Mouse (Mus musculus): ENCODE results near the gene Enpp4. TPM values are rescaled to one million over a fixed set of nuclear protein-coding genes. Genes with fewer than 3 reads are reported as not detected.

Gene Enpp4
- polyA plus RNA-seq, 1 experiment from 2014 or later, result 3.7 TPM

DNA sequence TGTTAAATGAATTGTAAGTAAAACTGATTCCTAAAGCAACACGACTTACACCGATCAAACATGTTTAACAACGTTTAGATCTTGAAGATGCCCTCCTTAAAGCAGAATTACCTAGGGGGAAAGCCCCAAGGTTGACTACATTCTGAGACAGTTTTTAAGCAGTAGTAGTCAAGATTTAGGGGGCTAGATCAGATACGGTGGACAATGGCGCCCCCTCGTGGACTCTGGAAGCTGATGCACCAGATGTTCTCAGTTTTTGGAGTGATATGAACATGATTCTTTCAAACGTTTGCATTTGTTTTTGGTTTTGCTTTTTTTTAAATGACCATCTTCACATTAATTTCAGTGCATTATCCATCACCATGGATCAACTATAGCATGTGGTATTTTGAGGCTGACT is 24.8 kb upstream of the Enpp4 start:
- ATAC-seq (ENCODE audit: low FRiP score, low read depth), result no peak
- Histone ChIP-seq H3K36me3 (no peaks in the 10 kb centered on the region), H3K4me3 (no peak overlapping the region), H3K9ac (replicated peaks) (no peak overlapping the region), H3K4me2 (replicated peaks) (no peak overlapping the region), H3K9me3 (no peaks in the 10 kb centered on the region), H3K27ac (replicated peaks) (no peak overlapping the region), H3K4me1 (no peaks in the 10 kb centered on the region), H3K27me3 (no peaks in the 10 kb centered on the region)
- WGBS, result 18% methylated on average over 7 of the region's 7 CpGs

DNA sequence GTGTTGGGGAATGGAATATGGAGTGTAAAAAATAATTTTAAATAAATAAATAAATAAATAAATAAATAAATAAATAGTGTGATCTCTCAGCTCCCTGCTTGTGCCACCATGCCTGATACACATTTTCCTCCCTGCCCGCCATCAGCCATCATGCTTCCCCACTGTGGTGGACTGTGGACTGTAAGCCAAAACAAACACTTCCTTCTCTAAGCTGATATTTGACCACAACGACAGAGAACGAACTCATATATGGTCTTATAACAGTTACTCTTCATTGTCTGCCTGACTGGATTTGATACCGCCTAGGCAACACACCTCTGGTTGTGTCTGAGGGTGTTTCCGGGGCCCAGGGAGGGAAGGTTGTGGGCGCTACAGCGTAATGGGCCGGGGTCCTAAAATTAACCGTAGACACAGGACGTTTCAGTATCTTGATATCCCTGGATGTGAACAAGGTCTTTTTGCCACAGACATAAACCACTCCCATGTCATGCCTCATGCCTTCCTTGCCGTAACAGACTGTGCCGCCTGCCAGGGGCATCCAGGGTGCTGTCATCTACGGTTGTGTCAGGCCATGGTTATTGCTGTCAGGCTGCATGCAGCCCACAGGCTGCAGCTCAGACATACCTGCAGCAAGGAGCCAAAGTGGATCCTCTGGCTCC is 23.6 kb upstream of the Enpp4 start:
- Histone ChIP-seq H3K4me2 (replicated peaks) (no peak overlapping the region), H3K9me3 (no peaks in the 10 kb centered on the region), H3K9ac (replicated peaks) (no peak overlapping the region), H3K4me1 (no peaks in the 10 kb centered on the region), H3K27ac (replicated peaks) (no peak overlapping the region), H3K36me3 (no peaks in the 10 kb centered on the region), H3K4me3 (no peak overlapping the region), H3K27me3 (no peaks in the 10 kb centered on the region)
- no peak for ATAC-seq (ENCODE audit: low FRiP score, low read depth)
- WGBS, result 85% methylated on average over 13 of the region's 13 CpGs

DNA sequence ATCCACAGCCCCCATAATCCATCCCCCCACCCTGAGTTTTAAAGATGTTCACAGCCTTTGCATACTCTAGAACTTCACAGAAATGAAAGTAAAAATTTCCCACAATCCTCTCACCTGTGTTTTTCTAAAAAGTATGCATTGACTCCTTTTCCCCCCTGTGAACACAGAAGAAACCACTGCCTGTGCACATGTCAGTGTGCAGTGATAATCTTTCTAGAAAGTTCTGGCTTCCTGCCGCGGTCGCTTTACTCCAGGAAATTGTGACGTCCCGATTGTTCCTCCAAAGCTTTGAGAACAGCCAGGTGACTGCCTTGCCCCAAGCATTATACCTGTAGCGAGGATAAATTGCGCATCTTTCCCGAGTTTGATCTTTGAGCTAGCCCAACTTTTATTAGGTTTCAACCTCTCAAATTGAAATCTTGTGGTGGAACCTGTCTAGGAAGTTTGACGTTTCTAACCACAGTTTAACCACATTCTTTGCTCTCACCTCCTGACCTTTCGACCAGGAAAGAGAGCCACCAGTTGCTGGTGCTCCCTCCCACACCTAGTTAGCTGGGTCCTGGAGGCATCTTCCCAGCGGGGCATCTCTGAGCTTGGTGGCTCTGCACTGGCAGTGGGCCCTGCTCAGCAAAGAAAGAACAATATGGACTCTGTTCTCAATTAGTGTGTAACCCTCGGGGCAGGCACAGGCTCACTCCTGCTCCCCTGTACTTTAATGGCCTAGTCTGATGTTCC is 15.9 kb upstream of the Enpp4 start:
- Histone ChIP-seq H3K4me2 (replicated peaks) (no peak overlapping the region), H3K36me3 (no peaks in the 10 kb centered on the region), H3K9ac (replicated peaks) (no peak overlapping the region), H3K27me3 (no peaks in the 10 kb centered on the region), H3K4me3 (no peak overlapping the region), H3K4me1 (no peaks in the 10 kb centered on the region), H3K9me3 (no peaks in the 10 kb centered on the region), H3K27ac (replicated peaks) (no peak overlapping the region)
- no peak for ATAC-seq (ENCODE audit: low FRiP score, low read depth)
- 82% methylated on average over 12 of the region's 12 CpGs for WGBS

DNA sequence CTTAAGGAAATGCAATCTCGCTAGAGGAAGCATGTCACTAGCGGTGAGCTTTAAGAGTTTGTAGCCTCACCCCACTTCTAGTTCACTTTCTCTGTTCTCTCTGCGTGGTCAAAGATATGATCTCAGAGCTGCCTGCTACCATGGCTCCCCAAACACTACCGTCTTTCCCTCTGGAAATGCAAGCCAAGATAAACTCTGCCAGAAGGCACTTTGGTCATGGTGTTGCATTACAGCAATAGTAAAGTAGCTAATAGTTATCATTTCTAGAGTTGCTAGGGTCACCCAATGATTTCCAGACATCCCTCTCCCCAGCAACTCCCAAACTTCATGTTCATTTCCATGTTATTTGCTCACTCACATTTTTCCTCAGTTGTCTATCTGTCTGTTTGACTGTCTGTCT is 12.6 kb upstream of the Enpp4 start:
- H3K4me1 ChIP-seq, result no peaks in the 10 kb centered on the region
- H3K27me3 ChIP-seq, result no peaks in the 10 kb centered on the region
- no peak overlapping the region for H3K4me2 ChIP-seq (replicated peaks)
- H3K36me3 ChIP-seq, result no peaks in the 10 kb centered on the region
- 80% methylated on average over 4 of the region's 4 CpGs for WGBS
- ATAC-seq (ENCODE audit: low FRiP score, low read depth), result no peak
- H3K9me3 ChIP-seq, result no peaks in the 10 kb centered on the region
- no peak overlapping the region for H3K4me3 ChIP-seq
- no peak overlapping the region for H3K9ac ChIP-seq (replicated peaks)
- no peak overlapping the region for H3K27ac ChIP-seq (replicated peaks)

DNA sequence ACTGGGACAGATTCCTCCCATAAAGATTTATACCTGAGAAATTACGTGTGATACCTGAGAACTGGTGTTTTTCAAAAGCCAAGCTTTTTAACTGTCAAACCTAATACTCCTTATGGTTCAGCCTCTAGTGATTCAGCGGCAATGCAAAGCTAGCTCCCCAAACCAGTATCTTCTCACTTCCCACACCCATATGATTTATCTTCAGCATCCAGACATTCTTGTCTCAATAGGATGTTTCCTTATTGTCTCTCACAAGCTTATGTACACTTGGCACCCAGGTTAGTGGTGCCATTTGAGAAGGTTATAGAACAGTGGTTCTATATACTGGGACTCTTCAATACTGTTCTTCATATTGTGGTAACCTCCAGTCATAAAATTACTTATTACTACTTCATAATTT is 12.1 kb upstream of the Enpp4 start:
- H3K4me1 ChIP-seq, result no peaks in the 10 kb centered on the region
- ATAC-seq (ENCODE audit: low FRiP score, low read depth), result no peak
- H3K9me3 ChIP-seq, result no peaks in the 10 kb centered on the region
- WGBS, result 73% methylated on average over 2 of the region's 2 CpGs
- no peaks in the 10 kb centered on the region for H3K36me3 ChIP-seq
- H3K9ac ChIP-seq (replicated peaks), result no peak overlapping the region
- no peak overlapping the region for H3K4me2 ChIP-seq (replicated peaks)
- no peak overlapping the region for H3K27ac ChIP-seq (replicated peaks)
- no peaks in the 10 kb centered on the region for H3K27me3 ChIP-seq
- H3K4me3 ChIP-seq, result no peak overlapping the region

DNA sequence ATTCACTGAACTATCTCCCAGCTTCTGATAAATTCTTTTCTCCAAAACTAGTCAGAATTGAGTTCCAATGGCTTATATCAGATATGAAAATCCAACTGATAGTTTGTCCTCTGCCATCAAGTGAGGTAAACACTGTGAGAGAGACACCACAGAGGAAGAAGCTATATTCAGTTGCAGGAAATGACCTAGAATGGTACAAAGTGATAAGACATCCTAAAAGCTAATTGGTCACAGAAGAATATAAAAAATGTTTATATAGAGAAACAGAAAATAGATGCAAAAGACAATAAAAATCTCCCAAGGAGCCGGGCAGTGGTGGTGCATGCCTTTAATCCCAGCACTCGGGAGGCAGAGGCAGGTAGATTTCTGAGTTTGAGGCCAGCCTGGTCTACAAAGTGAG is 11.0 kb upstream of the Enpp4 start:
- 84% methylated on average over 2 of the region's 2 CpGs for WGBS

DNA sequence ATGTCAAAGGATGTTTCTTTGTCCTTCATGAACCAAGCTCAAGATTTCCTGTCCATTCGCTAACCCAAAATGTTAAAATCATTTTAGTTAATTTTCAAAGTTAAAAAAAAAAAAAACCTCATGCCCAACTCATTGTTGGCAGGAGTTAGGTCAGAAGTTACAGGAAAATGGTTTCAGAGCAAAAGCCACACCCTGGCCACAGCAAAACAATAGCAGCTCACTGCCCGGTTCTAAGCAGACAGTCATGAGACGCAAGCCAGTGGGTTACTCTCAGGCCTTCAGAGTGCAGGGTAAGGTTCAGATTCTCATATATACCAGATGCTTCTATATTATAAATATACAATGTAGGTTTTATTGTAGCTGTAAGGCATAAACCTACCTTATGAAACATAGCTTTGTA is 2.7 kb upstream of the Enpp4 start:
- H3K36me3 ChIP-seq, result no peaks in the 10 kb centered on the region
- H3K27ac ChIP-seq (replicated peaks), result no peak overlapping the region
- no peak overlapping the region for H3K9ac ChIP-seq (replicated peaks)
- no peaks in the 10 kb centered on the region for H3K9me3 ChIP-seq
- ATAC-seq (ENCODE audit: low FRiP score, low read depth), result no peak
- 75% methylated on average over 3 of the region's 3 CpGs for WGBS
- H3K4me3 ChIP-seq, result no peak overlapping the region
- peaks cover 4% of the 10 kb centered on the region; the same call in 1 of the 2 replicates for H3K27me3 ChIP-seq
- H3K4me2 ChIP-seq (replicated peaks), result no peak overlapping the region
- peaks cover 3% of the 10 kb centered on the region for H3K4me1 ChIP-seq

More for the DNA sequence above, 11.0 kb upstream of the Enpp4 start:
- Histone ChIP-seq H3K4me3 (no peak overlapping the region), H3K27me3 (no peaks in the 10 kb centered on the region), H3K27ac (replicated peaks) (no peak overlapping the region), H3K4me1 (no peaks in the 10 kb centered on the region), H3K9ac (replicated peaks) (no peak overlapping the region), H3K4me2 (replicated peaks) (no peak overlapping the region), H3K9me3 (no peaks in the 10 kb centered on the region), H3K36me3 (no peaks in the 10 kb centered on the region)
- ATAC-seq (ENCODE audit: low FRiP score, low read depth), result no peak

DNA sequence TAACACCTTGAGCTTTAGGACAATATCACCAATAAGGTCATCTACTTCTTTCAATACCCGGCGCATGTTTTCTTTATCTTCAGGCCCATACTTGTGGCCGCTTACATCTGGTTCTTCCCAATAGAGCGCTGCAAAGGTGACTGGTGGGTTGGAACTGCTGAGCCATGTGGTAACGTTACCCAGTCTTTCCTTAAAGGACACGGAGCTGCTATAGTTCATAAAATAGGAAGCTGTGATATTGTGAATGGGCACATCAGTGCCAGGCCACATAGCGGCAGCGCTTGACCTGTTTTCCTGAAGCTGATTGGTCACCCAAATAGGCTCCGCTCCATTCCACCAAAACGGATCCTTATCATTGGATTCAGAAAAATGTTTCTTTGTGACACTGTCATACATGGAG is 3.6 kb downstream of the Enpp4 start:
- no peak for ATAC-seq (ENCODE audit: low FRiP score, low read depth)
- WGBS, result 94% methylated on average over 10 of the region's 10 CpGs
- H3K9ac ChIP-seq (replicated peaks), result no peak overlapping the region
- H3K4me1 ChIP-seq, result peaks cover 3% of the 10 kb centered on the region
- H3K27me3 ChIP-seq, result peaks cover 3% of the 10 kb centered on the region; the same call in 1 of the 2 replicates
- no peaks in the 10 kb centered on the region for H3K36me3 ChIP-seq
- H3K27ac ChIP-seq (replicated peaks), result no peak overlapping the region
- no peak overlapping the region for H3K4me3 ChIP-seq
- no peak overlapping the region for H3K4me2 ChIP-seq (replicated peaks)
- H3K9me3 ChIP-seq, result no peaks in the 10 kb centered on the region

DNA sequence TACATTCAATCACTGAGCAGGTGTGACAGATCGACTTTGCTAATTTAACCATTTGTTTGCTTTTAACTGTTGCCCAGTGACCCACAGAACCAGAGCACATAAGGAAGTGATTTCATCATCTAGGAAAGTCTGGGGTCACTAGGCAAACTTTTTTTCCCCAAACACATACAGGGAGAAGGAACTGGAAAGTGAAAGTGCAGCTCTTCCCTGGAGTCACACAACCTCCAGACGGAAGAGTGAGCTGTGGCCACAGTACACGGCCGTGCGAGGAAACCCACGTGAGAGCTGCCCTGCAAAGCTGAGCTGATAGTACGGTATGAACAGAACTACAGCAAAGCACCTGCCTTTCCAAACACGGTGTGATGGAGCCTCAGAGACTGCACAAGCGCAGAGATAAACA is 4.7 kb downstream of the Enpp4 start:
- H3K36me3 ChIP-seq, result no peaks in the 10 kb centered on the region
- H3K4me2 ChIP-seq (replicated peaks), result no peak overlapping the region
- no peak overlapping the region for H3K27ac ChIP-seq (replicated peaks)
- 83% methylated on average over 9 of the region's 9 CpGs for WGBS
- no peak overlapping the region for H3K9ac ChIP-seq (replicated peaks)
- no peak overlapping the region for H3K4me3 ChIP-seq
- no peak for ATAC-seq (ENCODE audit: low FRiP score, low read depth)
- no peaks in the 10 kb centered on the region for H3K9me3 ChIP-seq
- H3K27me3 ChIP-seq, result no peaks in the 10 kb centered on the region; the same call in 1 of the 2 replicates
- H3K4me1 ChIP-seq, result peaks cover 3% of the 10 kb centered on the region

DNA sequence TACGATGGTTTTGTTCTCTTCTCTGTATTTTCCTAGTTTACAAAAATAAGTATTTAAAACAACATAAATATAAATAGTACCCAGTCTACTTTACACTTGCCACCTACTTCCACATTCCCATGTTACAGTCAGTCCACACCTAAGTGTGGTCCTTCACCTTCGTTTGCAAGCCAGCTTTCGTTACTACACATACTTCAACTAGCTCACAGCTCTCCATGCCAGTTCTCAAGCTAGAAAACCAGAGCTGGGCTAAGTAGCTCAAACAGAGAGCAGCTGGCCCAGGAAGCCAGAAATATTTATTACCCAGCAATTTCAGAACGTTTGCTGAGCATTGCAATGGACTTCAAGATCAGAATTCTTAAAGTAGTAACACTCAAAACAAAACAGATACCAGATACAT is 5.1 kb downstream of the Enpp4 start:
- no peak overlapping the region for H3K9ac ChIP-seq (replicated peaks)
- H3K4me2 ChIP-seq (replicated peaks), result no peak overlapping the region
- ATAC-seq (ENCODE audit: low FRiP score, low read depth), result no peak
- no peaks in the 10 kb centered on the region; the same call in 1 of the 2 replicates for H3K27me3 ChIP-seq
- peaks cover 3% of the 10 kb centered on the region for H3K4me1 ChIP-seq
- no peak overlapping the region for H3K27ac ChIP-seq (replicated peaks)
- H3K9me3 ChIP-seq, result no peaks in the 10 kb centered on the region
- H3K4me3 ChIP-seq, result no peak overlapping the region
- WGBS, result 86% methylated on average over 4 of the region's 4 CpGs
- H3K36me3 ChIP-seq, result no peaks in the 10 kb centered on the region

DNA sequence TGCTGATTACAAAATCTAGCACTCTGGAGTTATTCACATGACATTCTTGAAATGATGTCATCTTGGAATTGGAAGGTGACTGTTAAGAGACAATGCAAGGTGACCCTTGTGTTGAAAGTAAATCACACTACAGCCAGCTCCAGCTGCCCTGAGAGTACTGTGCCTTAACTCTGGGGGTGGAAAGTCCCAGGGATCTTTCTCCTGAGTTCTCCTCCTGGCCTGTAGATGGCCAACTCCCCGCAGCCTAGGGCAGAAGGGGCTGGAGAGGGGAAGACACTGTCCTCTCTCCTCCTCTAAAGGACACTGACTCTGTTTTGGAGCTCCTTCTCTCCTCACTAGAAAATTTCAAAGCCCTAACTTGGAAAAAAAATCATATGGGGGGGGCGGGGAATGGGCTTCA is 14.1 kb downstream of the Enpp4 start:
- no peak overlapping the region for H3K4me3 ChIP-seq
- no peak overlapping the region for H3K4me2 ChIP-seq (replicated peaks)
- H3K27ac ChIP-seq (replicated peaks), result no peak overlapping the region
- no peaks in the 10 kb centered on the region for H3K36me3 ChIP-seq
- no peaks in the 10 kb centered on the region for H3K4me1 ChIP-seq
- H3K9me3 ChIP-seq, result no peaks in the 10 kb centered on the region
- WGBS, result 40% methylated on average over 2 of the region's 2 CpGs
- no peak for ATAC-seq (ENCODE audit: low FRiP score, low read depth)
- H3K9ac ChIP-seq (replicated peaks), result no peak overlapping the region
- no peaks in the 10 kb centered on the region for H3K27me3 ChIP-seq

DNA sequence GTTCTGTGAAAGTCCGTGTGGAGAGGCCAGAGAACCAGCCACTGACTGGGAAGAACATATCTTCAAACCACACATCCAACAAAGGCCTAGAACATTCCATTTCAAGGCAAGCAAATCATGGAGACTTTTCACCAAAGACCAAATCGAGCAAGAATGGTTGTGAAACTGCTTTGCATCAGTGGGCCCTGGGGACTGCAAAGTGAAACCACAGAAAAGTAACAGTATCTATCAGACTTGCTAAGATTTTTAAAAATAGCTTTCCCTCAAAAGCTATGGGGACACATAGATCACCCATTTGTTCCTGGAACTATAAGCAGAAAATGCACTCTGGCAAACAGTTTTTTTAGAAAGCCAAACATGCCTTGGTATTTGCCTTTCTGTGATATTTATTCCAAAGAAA is 14.7 kb downstream of the Enpp4 start:
- H3K4me1 ChIP-seq, result no peaks in the 10 kb centered on the region
- no peak overlapping the region for H3K4me3 ChIP-seq
- H3K36me3 ChIP-seq, result peaks cover 3% of the 10 kb centered on the region; the same call in 1 of the 2 replicates
- 77% methylated on average over 2 of the region's 2 CpGs for WGBS
- H3K9me3 ChIP-seq, result no peaks in the 10 kb centered on the region
- H3K4me2 ChIP-seq (replicated peaks), result no peak overlapping the region
- no peak for ATAC-seq (ENCODE audit: low FRiP score, low read depth)
- H3K27me3 ChIP-seq, result no peaks in the 10 kb centered on the region
- H3K27ac ChIP-seq (replicated peaks), result no peak overlapping the region
- no peak overlapping the region for H3K9ac ChIP-seq (replicated peaks)

All from midbrain, embryonic 12.5 days (tissue).